Mouse (Mus musculus): ENCODE results near the gene Gm19684.
"Not testable (repeated sequence)": the region's sequence is repeated elsewhere in the genome, so short reads cannot be mapped to it uniquely, and the experiment has no call there.

- TF ChIP-seq CTCF (IDR thresholded peaks at IDR 0.05; ENCODE audit: low read depth); EP300 (optimal IDR thresholded peaks at IDR 0.05): not testable (repeated sequence)
Measured at GRCm38 (mm10) chr17:36128525-36128924, 7.0 kb downstream of the Gm19684 start.
